8 mouse cellular contexts compared by ENCODE assay signal in genomic region chr4:139381452-139381845, GRCm38 (mm10). TPM values are rescaled to one million over a fixed set of nuclear protein-coding genes. Genes with fewer than 3 reads are reported as not detected.
DNase-seq lines count a peak whose midpoint lies in the region; ATAC-seq and TF ChIP-seq lines count a peak whose summit lies in the region.

No protein-coding gene starts in this region.

- no peak for DNase-seq in kidney, postnatal 0 days (ENCODE audit: low spot score)
- no peak for DNase-seq in kidney, postnatal 36 days
- DNase-seq in urinary bladder, postnatal 10 days (ENCODE audit: low spot score), result no peak
- DNase-seq in frontal cortex, postnatal 14 days (ENCODE audit: low spot score in 2 of 2), result no peak
- DNase-seq in kidney, postnatal 4 days, result no peak

- TF ChIP-seq POLR2A in cortical plate, adult 2 months (IDR thresholded peaks at IDR 0.05; ENCODE audit: extremely low read depth, insufficient read depth, low read length), result no peak

- 30% methylated on average over 4 of the region's 4 CpGs for WGBS in kidney, postnatal 0 days
- 39% methylated on average over 4 of the region's 4 CpGs for WGBS in intestine, embryonic 15.5 days
- WGBS in neural tube, embryonic 12.5 days, result 59% methylated on average over 4 of the region's 4 CpGs

- peak overlapping the region; percentile 89; the same call in 1 of the 2 replicates for H3K9ac ChIP-seq in kidney, postnatal 0 days (ENCODE audit: low read depth, low read length)
- peak overlapping the region; percentile 83; the same call in 1 of the 2 replicates for H3K9ac ChIP-seq in intestine, embryonic 15.5 days
- H3K9ac ChIP-seq in neural tube, embryonic 12.5 days, result peak overlapping the region; percentile 82; the same call in 1 of the 2 replicates

- H3K4me2 ChIP-seq in kidney, postnatal 0 days (ENCODE audit: low read length), result peak overlapping the region; percentile 84
- H3K4me2 ChIP-seq in intestine, embryonic 15.5 days (replicated peaks), result peak overlapping the region; percentile 70
- H3K4me2 ChIP-seq in neural tube, embryonic 12.5 days (replicated peaks), result peak overlapping the region; percentile 92

- H3K27me3 ChIP-seq in kidney, postnatal 0 days (ENCODE audit: insufficient read depth, low read length), result no peaks in the 10 kb centered on the region
- H3K27me3 ChIP-seq in intestine, embryonic 15.5 days (replicated peaks), result no peaks in the 10 kb centered on the region
- H3K27me3 ChIP-seq in neural tube, embryonic 12.5 days (replicated peaks), result no peaks in the 10 kb centered on the region

- H3K4me1 ChIP-seq in kidney, postnatal 0 days (replicated peaks; ENCODE audit: insufficient read depth, low read length), result peaks cover 10% of the 10 kb centered on the region; the same call in 1 of the 2 replicates
- H3K4me1 ChIP-seq in cortical plate, adult 2 months (ENCODE audit: control insufficient read depth, insufficient read depth, low read length), result peaks cover 3% of the 10 kb centered on the region
- peaks cover 25% of the 10 kb centered on the region for H3K4me1 ChIP-seq in intestine, embryonic 15.5 days (replicated peaks)
- H3K4me1 ChIP-seq in neural tube, embryonic 12.5 days, result peaks cover 27% of the 10 kb centered on the region

- TF ChIP-seq CTCF in kidney, postnatal 0 days (IDR thresholded peaks at IDR 0.05; ENCODE audit: low read depth), result no peak
- TF ChIP-seq CTCF in cortical plate, adult 2 months (IDR thresholded peaks at IDR 0.05; ENCODE audit: extremely low read depth, insufficient read depth, low read length), result no peak

- no peak overlapping the region for H3K27ac ChIP-seq in kidney, postnatal 0 days
- no peak overlapping the region for H3K27ac ChIP-seq in cortical plate, adult 2 months (ENCODE audit: insufficient read depth, low read length)
- H3K27ac ChIP-seq in intestine, embryonic 15.5 days, result no peak overlapping the region
- no peak overlapping the region for H3K27ac ChIP-seq in neural tube, embryonic 12.5 days

- H3K4me3 ChIP-seq in kidney, postnatal 0 days (replicated peaks; ENCODE audit: low read depth, low read length), result peak overlapping the region; percentile 84
- H3K4me3 ChIP-seq in cortical plate, adult 2 months (ENCODE audit: insufficient read depth, low read length), result peak overlapping the region; percentile 73; the same call in 1 of the 2 replicates
- H3K4me3 ChIP-seq in intestine, embryonic 15.5 days (replicated peaks), result peak overlapping the region; percentile 94
- H3K4me3 ChIP-seq in neural tube, embryonic 12.5 days, result peak overlapping the region; percentile 89

- no peaks in the 10 kb centered on the region for H3K9me3 ChIP-seq in kidney, postnatal 0 days (replicated peaks; ENCODE audit: low read length)
- H3K9me3 ChIP-seq in intestine, embryonic 15.5 days, result no peaks in the 10 kb centered on the region
- no peaks in the 10 kb centered on the region for H3K9me3 ChIP-seq in neural tube, embryonic 12.5 days

- 0 out of 2 replicates have a peak, but pooled peaks cover 2% of the 10 kb centered on the region for H3K36me3 ChIP-seq in kidney, postnatal 0 days (ENCODE audit: insufficient read depth, low read length)
- H3K36me3 ChIP-seq in intestine, embryonic 15.5 days, result 0 out of 2 replicates have a peak, but pooled peaks cover 5% of the 10 kb centered on the region
- peaks cover 9% of the 10 kb centered on the region; the same call in 1 of the 2 replicates for H3K36me3 ChIP-seq in neural tube, embryonic 12.5 days

- ATAC-seq in kidney, postnatal 0 days (replicated peaks; ENCODE audit: low FRiP score, low read depth), result no peak
- no peak for ATAC-seq in intestine, embryonic 15.5 days
- no peak for ATAC-seq in neural tube, embryonic 12.5 days (ENCODE audit: low FRiP score, low read depth)

RNA-seq across cellular contexts. Expression of gene Ubr4, which starts 29.0 kb away (rescaled TPM):
- 46.2 and 47.4 TPM in 2 replicates for polyA plus RNA-seq in kidney, postnatal 0 days (2015; fragmentation: Nextera tagmentation; extraction: Ambion mirVana)
- polyA plus RNA-seq in cortical plate, adult 2 months (2012; rRNA removed), result 183 and 188 TPM in 2 replicates
- 52.7 and 59.0 TPM in 2 replicates for polyA plus RNA-seq in intestine, embryonic 15.5 days (2015; fragmentation: Nextera tagmentation; extraction: Ambion mirVana)
- polyA plus RNA-seq in neural tube, embryonic 12.5 days (2016; fragmentation: Nextera tagmentation; extraction: Ambion mirVana), result 78.3 and 82.8 TPM in 2 replicates

RNA-seq across cellular contexts. Expression of gene Emc1, which starts 29.1 kb away (rescaled TPM):
- 19.0 and 22.6 TPM in 2 replicates for polyA plus RNA-seq in kidney, postnatal 0 days (2015; fragmentation: Nextera tagmentation; extraction: Ambion mirVana)
- 69.8 and 70.9 TPM in 2 replicates for polyA plus RNA-seq in cortical plate, adult 2 months (2012; rRNA removed)
- polyA plus RNA-seq in intestine, embryonic 15.5 days (2015; fragmentation: Nextera tagmentation; extraction: Ambion mirVana), result 21.2 TPM in 2 replicates
- 42.3 and 43.6 TPM in 2 replicates for polyA plus RNA-seq in neural tube, embryonic 12.5 days (2016; fragmentation: Nextera tagmentation; extraction: Ambion mirVana)

RNA-seq across cellular contexts. Expression of gene Mrto4, which starts 29.1 kb away (rescaled TPM):
- 68.6 and 71.7 TPM in 2 replicates for polyA plus RNA-seq in kidney, postnatal 0 days (2015; fragmentation: Nextera tagmentation; extraction: Ambion mirVana)
- 53.2 and 53.9 TPM in 2 replicates for polyA plus RNA-seq in cortical plate, adult 2 months (2012; rRNA removed)
- 119 and 122 TPM in 2 replicates for polyA plus RNA-seq in intestine, embryonic 15.5 days (2015; fragmentation: Nextera tagmentation; extraction: Ambion mirVana)
- polyA plus RNA-seq in neural tube, embryonic 12.5 days (2016; fragmentation: Nextera tagmentation; extraction: Ambion mirVana), result 97.8 and 104 TPM in 2 replicates
